Mouse (Mus musculus): ENCODE results near the gene Kcna5.

The Kcna5 gene

DNA sequence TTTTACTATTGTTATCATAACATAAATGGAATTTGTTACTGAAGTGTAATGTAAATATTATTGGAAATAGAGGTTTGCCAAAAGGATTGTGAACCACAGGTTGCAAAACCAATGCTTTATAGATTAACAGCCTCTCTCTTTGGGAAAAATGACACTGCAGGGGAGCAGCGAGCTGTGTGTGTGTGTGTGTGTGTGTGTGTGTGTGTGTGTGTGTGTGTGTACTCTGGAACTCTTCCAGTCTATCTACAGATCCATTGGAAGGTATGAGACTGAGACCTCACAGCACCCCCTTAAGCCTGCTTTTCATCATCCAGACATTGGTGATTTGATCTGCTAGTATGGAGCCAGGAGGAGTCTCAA, 679 bp upstream of the Kcna5 start:
- DNase-seq: no peak

DNA sequence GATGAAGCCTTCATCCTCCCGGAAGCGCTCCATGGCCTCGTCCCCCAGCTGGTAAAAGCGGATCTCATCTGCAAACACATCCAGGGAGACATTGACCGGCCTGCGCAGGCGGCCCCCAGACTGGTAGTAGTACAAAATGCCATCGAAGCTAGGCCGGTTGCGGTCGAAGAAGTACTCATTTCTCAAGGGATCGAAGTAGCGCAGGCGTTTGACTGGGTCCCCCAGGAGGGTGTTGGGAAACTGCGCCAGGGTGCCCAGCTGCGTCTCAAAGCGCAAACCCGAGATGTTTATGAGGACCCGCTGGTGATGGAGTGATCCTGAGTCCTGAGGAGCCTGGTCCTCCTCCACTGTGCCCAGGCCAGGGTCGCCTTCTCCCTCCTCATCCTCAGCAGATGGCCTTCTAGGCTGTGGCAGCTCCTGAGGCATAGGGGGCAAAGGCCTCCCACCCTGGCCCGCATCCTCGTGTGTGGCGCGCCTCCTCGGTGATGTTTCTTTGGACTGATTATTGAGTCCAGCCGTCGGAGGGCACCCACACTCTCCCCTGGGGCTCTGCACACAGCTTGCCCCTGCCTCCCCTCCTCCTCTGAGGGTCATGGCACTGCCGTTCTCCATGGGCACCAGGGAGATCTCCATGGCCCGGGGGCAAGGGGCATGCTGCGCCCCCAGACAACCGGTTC, 543 bp downstream of the Kcna5 start:
- DNase-seq: no peak

DNA sequence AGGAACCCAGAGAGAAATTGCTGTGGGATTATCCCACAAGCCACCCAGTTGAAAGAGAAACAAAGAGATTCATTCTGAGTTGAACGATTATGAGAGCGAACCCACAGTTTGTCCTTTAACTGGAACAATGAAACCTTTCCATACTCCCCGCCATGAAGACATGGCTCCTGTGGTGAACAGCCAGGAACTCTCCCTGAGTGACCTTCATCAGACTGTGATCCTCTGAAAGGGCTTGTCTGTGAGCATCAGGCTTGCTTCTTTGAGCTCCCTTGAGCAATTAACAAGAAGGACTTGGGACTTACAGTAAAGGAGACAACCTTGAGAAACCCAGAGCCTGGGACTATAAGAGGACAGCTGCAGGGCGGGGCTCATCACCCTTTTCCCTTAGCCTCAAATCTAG, 3.9 kb downstream of the Kcna5 start:
- DNase-seq: no peak

DNA sequence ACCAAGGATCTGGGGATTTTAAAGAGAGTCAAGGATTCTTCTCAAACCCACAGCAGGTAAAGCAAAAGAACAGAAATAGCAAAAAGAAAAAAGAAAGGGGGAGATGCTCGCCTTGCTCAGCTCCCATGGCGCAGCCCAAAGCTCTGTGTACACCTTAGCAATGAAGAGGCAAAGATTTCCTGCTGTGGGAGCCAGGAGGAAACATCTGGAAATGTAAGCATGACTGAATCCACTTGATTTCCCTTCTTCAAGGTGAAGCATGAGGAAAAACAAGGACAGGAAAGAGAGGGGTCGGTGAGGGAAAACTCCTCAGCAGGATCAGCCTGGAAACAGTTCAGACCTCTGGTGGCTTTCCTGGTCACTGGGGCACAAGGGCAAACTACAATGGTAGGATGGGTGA, 5.2 kb downstream of the Kcna5 start:
- no peak for DNase-seq

DNA sequence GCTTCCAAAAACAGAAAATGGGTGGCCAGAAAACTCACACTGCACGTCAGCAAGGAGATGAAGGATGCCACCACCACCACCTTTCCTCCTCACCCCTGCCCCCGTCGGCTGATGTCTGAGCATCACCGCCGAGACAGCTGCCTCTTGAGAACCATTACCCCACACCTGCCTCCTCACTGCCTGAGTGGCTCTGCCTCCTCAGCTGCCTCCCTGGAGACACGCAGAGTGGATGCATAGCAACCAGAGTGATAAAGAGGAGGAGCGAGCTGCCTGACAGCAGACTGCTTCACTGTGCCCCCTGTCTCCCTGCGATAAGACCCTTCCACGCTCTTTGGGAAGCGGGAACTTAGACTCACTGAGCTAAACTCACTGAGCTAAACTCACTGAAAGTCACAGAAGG, 20.5 kb downstream of the Kcna5 start:
- no peak for DNase-seq

DNA sequence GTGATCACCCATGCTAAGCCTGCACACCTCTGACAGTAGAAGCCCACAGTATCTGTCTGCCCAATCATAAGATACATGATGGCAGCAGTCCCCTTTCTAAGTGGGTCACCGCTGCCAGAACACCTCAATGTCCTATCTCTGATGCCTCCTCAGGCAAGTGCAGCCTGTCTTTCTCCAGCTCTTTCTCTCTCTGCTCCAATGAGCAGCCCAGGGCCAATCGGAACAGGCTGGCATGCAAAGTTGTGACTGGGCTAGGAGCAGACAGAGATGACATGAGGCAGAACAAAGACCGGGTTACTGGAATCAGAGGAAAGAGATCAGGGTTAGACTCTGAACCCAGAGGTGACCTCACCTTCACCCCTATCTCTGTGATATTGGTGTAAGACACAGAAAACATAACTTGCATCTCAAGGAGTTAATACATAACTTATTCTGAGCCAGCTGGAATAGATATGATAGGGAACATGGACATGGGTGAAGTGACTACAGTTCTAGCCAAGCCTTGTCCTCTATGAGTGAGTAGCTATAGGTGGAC, 21.4 kb downstream of the Kcna5 start:
- DNase-seq: no peak

DNA sequence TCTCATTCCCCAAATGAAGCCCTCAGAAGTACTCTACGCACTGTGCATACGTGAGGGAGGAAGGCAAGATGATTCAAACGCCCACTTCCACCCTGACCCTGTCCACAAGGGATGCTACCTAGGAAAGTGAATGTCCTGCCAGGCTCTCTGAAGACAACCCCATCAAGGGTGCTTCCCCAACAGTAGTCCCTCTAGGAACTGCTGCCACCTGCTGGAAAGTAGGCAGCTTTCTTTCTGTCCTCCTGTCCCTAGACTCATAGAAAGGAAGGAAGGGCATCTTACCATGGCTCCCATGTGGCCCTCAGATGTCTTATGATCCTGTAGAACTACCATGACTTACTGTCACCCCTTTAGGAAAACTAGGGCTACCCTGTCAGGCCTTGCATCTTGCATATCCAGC, 22.1 kb downstream of the Kcna5 start:
- DNase-seq: peak; percentile 47

DNA sequence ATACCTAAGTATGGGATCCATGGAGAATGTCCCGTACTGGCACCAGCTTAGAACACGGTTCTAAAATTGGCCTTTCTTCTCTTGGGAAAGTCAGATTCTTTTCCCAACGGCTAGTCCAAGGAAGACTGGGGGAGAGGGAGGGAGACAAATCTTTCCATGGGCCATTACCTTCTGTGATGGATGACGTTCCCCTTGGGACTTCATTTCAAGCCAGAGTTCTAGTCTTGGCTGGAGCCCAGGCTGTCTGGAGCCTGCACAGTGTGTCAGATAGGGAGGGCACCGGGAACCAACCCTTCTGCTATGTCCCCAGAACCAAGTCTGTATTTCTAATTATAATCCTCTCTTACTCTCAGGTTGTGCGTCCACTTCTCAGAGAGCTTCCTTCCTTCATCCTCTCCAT, 26.5 kb downstream of the Kcna5 start:
- no peak for DNase-seq

DNA sequence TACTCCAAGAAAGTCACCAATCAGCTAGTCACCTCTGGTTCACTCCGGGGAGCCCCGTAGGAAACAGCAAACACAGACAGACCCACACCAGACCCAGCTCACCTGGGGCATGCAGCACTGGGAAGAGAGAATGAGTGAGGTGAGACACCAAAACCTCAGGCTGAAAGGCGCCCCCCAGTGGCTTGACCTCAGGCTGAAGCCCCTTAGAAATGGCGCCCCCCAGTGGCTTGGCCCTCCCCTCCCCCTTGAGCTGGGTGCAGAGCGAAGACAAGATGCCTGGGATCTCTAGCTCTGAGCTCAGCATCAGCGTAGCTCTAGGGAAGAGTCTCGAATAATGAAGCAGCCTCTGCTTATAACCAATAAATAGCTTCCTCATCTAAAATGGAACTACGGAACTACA, 31.3 kb downstream of the Kcna5 start:
- no peak for DNase-seq

DNA sequence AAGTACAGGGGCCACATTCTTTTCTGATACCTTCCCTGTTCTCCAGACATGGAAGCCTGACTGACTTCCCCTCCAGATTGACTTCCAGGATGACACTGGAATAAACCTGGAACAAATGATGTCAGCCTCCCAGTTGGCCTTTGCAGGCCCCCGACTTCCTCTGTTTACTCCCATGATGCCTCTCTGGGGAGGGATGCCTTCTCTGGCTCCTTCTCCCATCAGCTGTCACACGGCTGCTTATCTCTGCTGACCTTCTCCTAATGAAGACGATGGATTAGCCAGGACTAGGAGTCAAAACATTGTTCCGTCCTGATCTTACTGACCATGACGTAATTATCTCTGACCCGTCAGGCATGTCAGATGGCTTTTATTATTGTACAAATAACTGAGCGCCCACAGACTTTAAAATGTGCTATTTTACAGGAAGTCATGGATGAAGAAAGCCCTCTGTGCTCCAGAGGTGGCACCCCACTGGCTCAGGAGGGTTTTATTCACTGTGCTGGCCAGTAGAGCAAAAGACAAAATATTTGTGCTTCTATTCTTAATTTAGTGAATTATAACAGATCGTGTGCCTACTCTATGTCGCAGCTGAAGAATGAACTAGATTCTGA, 32.4 kb downstream of the Kcna5 start:
- peak; percentile 70 for DNase-seq

DNA sequence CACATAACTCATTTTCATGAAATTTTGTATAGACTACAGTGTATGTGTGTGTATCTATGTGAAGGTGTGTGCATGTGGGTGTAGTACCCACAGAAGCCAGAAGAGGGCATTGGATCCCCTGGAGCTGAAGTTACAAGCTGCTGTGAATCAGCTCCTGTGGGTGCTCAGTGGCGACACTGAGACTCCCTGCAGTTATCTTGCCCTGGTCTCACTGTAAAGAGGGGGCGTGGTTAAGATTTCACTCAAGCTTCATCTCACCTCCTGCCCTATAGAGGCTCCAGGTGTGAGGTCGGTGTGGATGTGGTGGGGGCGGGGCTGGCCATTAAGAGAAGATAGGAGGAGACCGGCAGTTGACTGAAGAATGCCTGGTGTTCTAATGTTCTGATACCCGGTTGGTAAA, 34.2 kb downstream of the Kcna5 start:
- DNase-seq: no peak

DNA sequence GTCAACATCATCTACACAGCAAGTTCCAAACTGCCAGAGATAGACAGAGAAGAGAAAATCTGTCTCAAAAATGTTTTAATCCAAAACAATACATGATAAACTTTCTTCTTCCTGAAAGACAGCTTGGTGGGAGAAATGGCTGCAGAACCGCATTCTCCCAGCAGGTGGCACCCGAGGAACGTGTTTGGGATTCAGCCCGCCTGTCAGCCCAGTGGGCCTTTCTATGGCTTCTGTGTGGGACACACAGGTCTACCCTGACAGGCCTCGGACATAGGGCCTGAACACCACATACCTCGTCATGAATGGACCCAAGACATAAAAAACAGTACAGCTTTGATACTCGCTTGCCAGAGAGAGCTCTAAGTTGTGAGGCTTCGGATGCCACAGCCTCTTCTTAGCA, 35.1 kb downstream of the Kcna5 start:
- peak; percentile 83 for DNase-seq

DNA sequence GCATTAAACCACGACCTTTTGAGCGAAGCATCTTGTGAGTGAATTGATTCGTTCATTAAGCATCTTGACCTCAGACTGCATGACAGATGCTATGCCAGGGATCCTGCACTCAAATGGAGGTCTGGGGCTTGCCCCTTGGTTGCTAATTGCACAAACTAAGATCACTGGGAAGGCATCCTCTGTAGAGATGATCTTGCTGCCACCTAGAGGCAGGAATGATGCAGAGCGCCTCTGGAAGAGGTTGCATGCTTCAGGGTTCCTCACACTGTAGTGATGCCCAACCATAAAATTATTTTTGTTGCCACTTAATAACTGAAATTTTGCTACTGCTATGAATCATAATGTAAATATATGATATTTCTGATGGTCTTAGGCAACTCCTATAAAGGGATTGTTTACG, 37.3 kb downstream of the Kcna5 start:
- DNase-seq: peak; percentile 62

DNA sequence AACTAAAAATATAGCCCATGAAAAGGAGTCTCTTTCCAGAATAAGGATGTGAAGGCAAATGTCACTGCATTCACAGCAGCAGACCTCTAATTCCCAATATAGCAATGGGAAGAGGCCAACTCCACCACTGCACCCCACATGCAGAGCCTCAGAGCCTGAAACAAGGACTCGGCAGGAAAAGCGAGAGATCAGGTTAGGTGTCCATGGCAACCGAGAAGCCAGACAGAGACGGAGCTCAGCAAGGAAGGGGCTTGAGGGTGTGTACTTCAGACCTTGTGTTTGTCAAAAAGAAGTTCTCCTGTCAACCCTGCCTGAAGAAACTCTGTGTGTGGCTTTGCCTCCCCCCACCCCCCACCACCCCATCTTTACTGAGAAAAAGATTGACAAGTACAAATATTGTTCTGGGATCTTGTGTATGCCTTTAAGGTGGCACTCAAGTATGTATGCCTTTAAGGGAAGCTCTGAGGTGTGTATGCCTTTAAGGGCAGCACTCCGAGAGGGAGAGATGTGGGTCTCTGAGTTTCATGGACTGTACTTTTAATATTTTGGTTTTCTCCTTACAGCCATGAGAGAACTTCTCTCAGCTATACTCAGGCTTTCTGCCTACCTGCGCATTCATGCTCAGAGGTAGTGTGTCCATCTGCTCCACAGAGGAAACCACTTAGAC, 37.9 kb downstream of the Kcna5 start:
- DNase-seq: no peak

DNA sequence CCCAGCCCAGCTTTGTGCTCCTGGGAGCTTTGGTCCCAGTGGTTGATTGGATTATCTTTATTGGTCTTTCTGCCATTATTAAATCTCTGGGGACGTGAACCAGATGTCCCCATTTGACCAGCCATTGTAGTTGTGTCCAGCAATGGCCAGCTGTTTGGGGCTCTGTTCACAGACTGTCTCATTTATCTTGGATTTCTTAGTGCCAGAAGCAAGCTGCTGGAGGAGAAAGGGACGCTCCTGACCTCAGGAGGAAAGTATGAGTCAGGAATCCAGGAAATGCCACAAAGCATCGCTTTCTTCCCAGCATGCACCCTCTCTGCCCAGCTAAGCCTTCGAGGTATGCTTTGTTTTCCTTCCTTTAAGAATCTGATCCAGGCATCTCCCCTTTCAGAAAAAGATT, 48.1 kb downstream of the Kcna5 start:
- no peak for DNase-seq

DNA sequence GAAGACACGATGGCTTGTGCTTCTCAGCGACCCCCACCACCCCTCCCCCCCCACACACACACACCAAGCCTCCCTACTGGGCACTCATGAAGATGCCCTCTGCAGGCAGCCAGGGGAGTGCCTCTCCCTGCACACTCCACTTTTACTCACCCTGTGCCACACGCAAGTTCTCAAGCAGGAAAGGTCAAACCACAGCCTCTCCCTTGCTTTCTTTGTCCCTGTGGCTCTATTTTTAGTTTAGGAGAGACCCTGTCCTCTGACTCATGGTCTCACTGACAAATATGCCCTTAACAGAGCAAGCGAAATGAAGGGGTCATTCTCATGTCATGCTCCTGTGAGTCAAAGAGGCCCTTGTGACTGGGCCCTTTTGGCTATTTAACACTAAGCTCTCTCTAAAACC, 50.3 kb downstream of the Kcna5 start:
- DNase-seq: no peak

DNA sequence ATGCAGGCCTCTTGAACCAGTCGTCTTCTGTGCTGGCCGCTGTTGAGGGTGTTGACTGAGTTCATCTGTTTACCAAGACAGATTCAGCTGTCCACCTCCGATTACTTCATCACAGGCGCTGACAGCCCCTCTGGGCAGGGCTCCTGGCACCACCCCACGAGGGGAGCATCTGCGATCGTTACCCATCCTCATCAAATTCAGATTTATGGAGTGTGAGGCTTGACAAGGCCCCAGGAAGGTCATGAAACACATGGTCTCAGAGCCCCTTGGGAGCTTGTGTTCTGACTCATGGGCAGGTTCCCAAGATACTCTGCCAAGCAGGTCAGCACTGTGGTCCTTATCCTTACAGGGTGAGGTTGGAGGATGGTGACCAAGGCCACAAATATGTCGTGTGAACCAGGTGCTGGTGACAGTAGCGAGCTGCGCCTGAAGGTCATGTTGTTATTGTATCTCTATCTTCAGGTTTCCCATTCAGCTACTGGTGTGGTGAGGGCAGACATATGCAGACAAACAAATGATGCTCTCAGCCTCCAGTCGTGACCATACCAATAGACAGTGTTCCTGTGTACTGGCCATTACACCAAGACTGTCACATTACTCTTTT, 51.8 kb downstream of the Kcna5 start:
- DNase-seq: peak; percentile 39

Data from lung, postnatal 36 days (tissue).